Mouse (Mus musculus) limb, embryonic 14.5 days (tissue): ENCODE data around the gene Apol9b. TPM values are rescaled to one million over a fixed set of nuclear protein-coding genes. Genes with fewer than 3 reads are reported as not detected.
"Not testable (repeated sequence)": the region's sequence is repeated elsewhere in the genome, so short reads cannot be mapped to it uniquely, and the experiment has no call there.

ENCODE experiments used
- ATAC-seq: fragments of 200-750 bp; cut with Nextera tagmentation; 2 replicates; pipeline ENCODE4 v1.8.0; 2017; ENCODE audit warnings: low read depth, moderate number of reproducible peaks, moderate TSS enrichment; ENCODE audit not compliant: low FRiP score
- DNase-seq: peaks from one replicate; pipeline ENCODE4 v3.0.0-alpha.2; 2015; ENCODE audit warnings: low spot score
- H3K27ac ChIP-seq: fragments of 300-500 bp; sonication (generic); replicated peaks from 2 replicates; pipeline ENCODE4 v1.5.1; 2014; ENCODE audit warnings: low read depth, mild to moderate bottlenecking, low read length, moderate library complexity, mixed read lengths
- H3K27me3 ChIP-seq: fragments of 300-500 bp; sonication (generic); 2 replicates; pipeline ENCODE4 v1.6.1; 2014; ENCODE audit warnings: low read length, mixed read lengths; ENCODE audit not compliant: control insufficient read depth, insufficient read depth
- H3K36me3 ChIP-seq: fragments of 300-500 bp; sonication (generic); 2 replicates; pipeline ENCODE4 v1.6.1; 2014; ENCODE audit warnings: mild to moderate bottlenecking, low read length, moderate library complexity, mixed read lengths; ENCODE audit not compliant: control insufficient read depth, insufficient read depth
- H3K4me1 ChIP-seq: fragments of 300-500 bp; sonication (generic); 2 replicates; pipeline ENCODE4 v1.6.1; 2014; ENCODE audit warnings: antibody characterized with exemption, low read length, mixed read lengths; ENCODE audit not compliant: control insufficient read depth, insufficient read depth
- H3K4me2 ChIP-seq: fragments of 300-500 bp; sonication (generic); replicated peaks from 2 replicates; pipeline ENCODE4 v1.6.1; 2014; ENCODE audit warnings: low read depth, mild to moderate bottlenecking, low read length, moderate library complexity; ENCODE audit not compliant: severe bottlenecking
- H3K4me3 ChIP-seq: fragments of 300-500 bp; sonication (generic); replicated peaks from 2 replicates; pipeline ENCODE4 v1.5.1; 2014; ENCODE audit warnings: low read length
- H3K9ac ChIP-seq: fragments of 300-500 bp; sonication (generic); 2 replicates; pipeline ENCODE4 v1.6.1; 2014; ENCODE audit warnings: mild to moderate bottlenecking, low read depth, low read length, moderate library complexity; ENCODE audit not compliant: severe bottlenecking
- H3K9me3 ChIP-seq: fragments of 300-500 bp; sonication (generic); 2 replicates; pipeline ENCODE4 v1.6.1; 2016; ENCODE audit warnings: low read length; ENCODE audit not compliant: control insufficient read depth
- WGBS: fragments of 180-500 bp; shearing (Covaris S2); extraction: QIAGEN DNeasy Blood & Tissue Kit; methylation state at CpG from one replicate; pipeline ENCODE4 v1.1.7; 2014; 5-methylcytosine and 5-hydroxymethylcytosine counted together
- polyA plus RNA-seq, 2 experiments: library from polyadenylated mRNA; depleted of rRNA in 1 of 2; stranded (reverse) in 1 of 2; unstranded in 1 of 2; fragments of >200 nt; fragmentation: Nextera tagmentation in 1 of 2; extraction: Ambion mirVana in 1 of 2; gene quantifications; 2 replicates each; pipeline versions ENCODE4 v1.2.1 to v1.2.3; 2012 to 2014

Gene Apol9b
- 0.09 and 0.22 TPM in 2 replicates for polyA plus RNA-seq (2012; rRNA removed)
- polyA plus RNA-seq (2014; fragmentation: Nextera tagmentation; extraction: Ambion mirVana): 0.12 TPM in 1 of 2 replicates, not detected in the other

- DNase-seq, ATAC-seq, H3K4me1 ChIP-seq, H3K4me2 ChIP-seq, H3K36me3 ChIP-seq, H3K9ac ChIP-seq, H3K27ac ChIP-seq, H3K27me3 ChIP-seq, H3K9me3 ChIP-seq, H3K4me3 ChIP-seq: not testable (repeated sequence)
- WGBS: 67% methylated on average over 1 of the region's 4 CpGs
Observed at GRCm38 (mm10) chr15:77728739-77729138, at the start of gene Apol9b. Gene Apol9b, plus strand, starts transcription at chr15:77729039.

GRCm38 (mm10) chr15:77683944-77684343 lies 44.9 kb upstream of the Apol9b start:
- 19% methylated on average over 8 of the region's 11 CpGs for WGBS
- H3K27ac ChIP-seq: not testable (repeated sequence)

GRCm38 (mm10) chr15:77691532-77692311 lies 37.1 kb upstream of the Apol9b start:
- H3K9me3 ChIP-seq, H3K27me3 ChIP-seq, H3K27ac ChIP-seq, H3K4me1 ChIP-seq, ATAC-seq, H3K36me3 ChIP-seq: not testable (repeated sequence)
- peak overlapping the region; percentile 36; the same call in 1 of the 2 replicates for H3K9ac ChIP-seq
- peak overlapping the region; percentile 27 for H3K4me3 ChIP-seq
- WGBS: 8% methylated on average over 19 of the region's 20 CpGs
- peak overlapping the region; percentile 41 for H3K4me2 ChIP-seq
- peak; percentile 11 for DNase-seq

More at GRCm38 (mm10) chr15:77683944-77684343, 44.9 kb upstream of the Apol9b start:
- H3K9me3 ChIP-seq, H3K4me2 ChIP-seq, H3K27me3 ChIP-seq, H3K4me1 ChIP-seq, H3K4me3 ChIP-seq, ATAC-seq, H3K36me3 ChIP-seq, H3K9ac ChIP-seq: not testable (repeated sequence)
- peak; percentile 16 for DNase-seq

GRCm38 (mm10) chr15:77694687-77695295 lies 34.0 kb upstream of the Apol9b start:
- ATAC-seq, H3K4me1 ChIP-seq, H3K9me3 ChIP-seq, H3K27me3 ChIP-seq, H3K9ac ChIP-seq, H3K4me2 ChIP-seq, H3K36me3 ChIP-seq, H3K27ac ChIP-seq, H3K4me3 ChIP-seq, DNase-seq: not testable (repeated sequence)
- 48% methylated on average over 11 of the region's 15 CpGs for WGBS

- H3K9me3 ChIP-seq, H3K27me3 ChIP-seq, H3K36me3 ChIP-seq, DNase-seq, H3K4me1 ChIP-seq, H3K27ac ChIP-seq, H3K4me3 ChIP-seq, ATAC-seq, H3K9ac ChIP-seq, H3K4me2 ChIP-seq: not testable (repeated sequence)
- 84% methylated on average over 4 of the region's 4 CpGs for WGBS
Observed at GRCm38 (mm10) chr15:77698656-77699055, 30.2 kb upstream of the Apol9b start, which contains the start of gene Apol7e. Gene Apol7e, plus strand, starts transcription at chr15:77698857.

GRCm38 (mm10) chr15:77705306-77705705 lies 23.5 kb upstream of the Apol9b start:
- not testable (repeated sequence) for DNase-seq
- 91% methylated on average over 3 of the region's 3 CpGs for WGBS

GRCm38 (mm10) chr15:77708936-77709335 lies 19.9 kb upstream of the Apol9b start:
- ATAC-seq, H3K4me3 ChIP-seq, H3K9me3 ChIP-seq, H3K4me1 ChIP-seq, H3K36me3 ChIP-seq, H3K4me2 ChIP-seq, H3K27ac ChIP-seq, DNase-seq, H3K9ac ChIP-seq, H3K27me3 ChIP-seq: not testable (repeated sequence)
- no CpG with 5 or more reads among the region's 1 CpGs for WGBS

More at GRCm38 (mm10) chr15:77705306-77705705, 23.5 kb upstream of the Apol9b start:
- H3K4me2 ChIP-seq, H3K9ac ChIP-seq, H3K36me3 ChIP-seq, H3K4me1 ChIP-seq, H3K9me3 ChIP-seq, H3K27ac ChIP-seq, H3K4me3 ChIP-seq, H3K27me3 ChIP-seq, ATAC-seq: not testable (repeated sequence)

GRCm38 (mm10) chr15:77718240-77718639 lies 10.6 kb upstream of the Apol9b start:
- not testable (repeated sequence) for H3K27me3 ChIP-seq, DNase-seq, H3K36me3 ChIP-seq, ATAC-seq, H3K4me2 ChIP-seq, H3K4me3 ChIP-seq, H3K27ac ChIP-seq, H3K9me3 ChIP-seq, H3K4me1 ChIP-seq, H3K9ac ChIP-seq
- WGBS: 76% methylated on average over 2 of the region's 6 CpGs
